Mouse (Mus musculus) lung, embryonic 14.5 days (tissue): ENCODE data around the gene Pck2. TPM values are rescaled to one million over a fixed set of nuclear protein-coding genes. Genes with fewer than 3 reads are reported as not detected.

Experiments used
- ATAC-seq: fragments of 200-750 bp; cut with Nextera tagmentation; 2 replicates; pipeline ENCODE4 v1.8.0; 2017; ENCODE audit warnings: mild to moderate bottlenecking, moderate TSS enrichment, moderate library complexity; ENCODE audit not compliant: insufficient read depth
- DNase-seq: peaks from one replicate; pipeline ENCODE4 v3.0.0-alpha.2; 2015
- H3K27ac ChIP-seq: fragments of 300-500 bp; sonication (generic); 2 replicates; pipeline ENCODE4 v1.5.1; 2014; ENCODE audit warnings: low read depth, mild to moderate bottlenecking, moderate library complexity
- H3K27me3 ChIP-seq: fragments of 300-500 bp; sonication (generic); 2 replicates; pipeline ENCODE4 v1.6.1; 2014; ENCODE audit warnings: low read length, control low read depth; ENCODE audit not compliant: insufficient read depth
- H3K36me3 ChIP-seq: fragments of 300-500 bp; sonication (generic); 2 replicates; pipeline ENCODE4 v1.6.1; 2014; ENCODE audit warnings: control low read depth; ENCODE audit not compliant: insufficient read depth
- H3K4me1 ChIP-seq: fragments of 300-500 bp; sonication (generic); 2 replicates; pipeline ENCODE4 v1.6.1; 2014; ENCODE audit warnings: antibody characterized with exemption, control low read depth; ENCODE audit not compliant: insufficient read depth
- H3K4me2 ChIP-seq: fragments of 300-500 bp; sonication (generic); 2 replicates; pipeline ENCODE4 v1.6.1; 2014; ENCODE audit warnings: mild to moderate bottlenecking
- H3K4me3 ChIP-seq: fragments of 300-500 bp; sonication (generic); 2 replicates; pipeline ENCODE4 v1.5.1; 2014; ENCODE audit warnings: low read depth, low read length
- H3K9ac ChIP-seq: fragments of 300-500 bp; sonication (generic); 2 replicates; pipeline ENCODE4 v1.6.1; 2014
- H3K9me3 ChIP-seq: fragments of 300-500 bp; sonication (generic); 2 replicates; pipeline ENCODE4 v1.6.1; 2016; ENCODE audit warnings: low read depth, low read length, control low read depth
- CTCF ChIP-seq: IDR thresholded peaks from 2 replicates; pipeline ENCODE4 v1.5.1; 2016; ENCODE audit warnings: antibody characterized with exemption, low read depth
- WGBS: fragments of 180-500 bp; shearing (Covaris S2); extraction: QIAGEN DNeasy Blood & Tissue Kit; methylation state at CpG from one replicate; pipeline ENCODE4 v1.1.7; 2014; 5-methylcytosine and 5-hydroxymethylcytosine counted together
- polyA plus RNA-seq: library from polyadenylated mRNA; unstranded; fragments of >200 nt; fragmentation: Nextera tagmentation; extraction: Ambion mirVana; gene quantifications from 2 replicates; pipeline ENCODE4 v1.2.1, GENCODE M21; 2014

Pck2 gene
- polyA plus RNA-seq, 1 experiment from 2014 or later = 55.4 TPM

DNA sequence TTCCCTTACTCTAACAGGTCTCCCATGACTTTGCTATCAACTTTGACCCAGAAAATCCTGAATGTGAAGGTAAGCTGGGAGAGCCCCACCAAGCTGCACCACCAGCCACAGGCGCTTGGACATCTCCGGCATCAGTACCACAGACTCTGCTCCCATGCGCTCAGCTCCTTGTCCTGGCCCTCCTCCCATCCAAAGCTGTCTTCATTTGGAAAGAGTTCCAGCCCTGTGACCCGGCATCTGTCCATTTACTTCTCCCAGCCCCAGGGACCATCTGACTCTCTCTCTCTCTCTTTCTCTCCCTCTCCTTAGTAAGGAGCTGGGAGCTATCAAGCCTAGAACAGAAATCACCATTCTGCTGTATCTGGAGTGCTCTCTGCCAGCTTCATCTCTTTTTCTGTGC, 24.2 kb upstream of the Pck2 start:
- TF ChIP-seq CTCF = no peak
- H3K4me3 ChIP-seq = no peak overlapping the region
- H3K27ac ChIP-seq = no peak overlapping the region
- no peak overlapping the region for H3K9ac ChIP-seq
- H3K4me1 ChIP-seq = no peaks in the 10 kb centered on the region
- no peaks in the 10 kb centered on the region for H3K36me3 ChIP-seq
- H3K9me3 ChIP-seq = no peaks in the 10 kb centered on the region
- 90% methylated on average over 4 of the region's 4 CpGs for WGBS
- no peak for ATAC-seq
- no peak for DNase-seq
- H3K27me3 ChIP-seq = peaks cover 12% of the 10 kb centered on the region
- H3K4me2 ChIP-seq = no peak overlapping the region

DNA sequence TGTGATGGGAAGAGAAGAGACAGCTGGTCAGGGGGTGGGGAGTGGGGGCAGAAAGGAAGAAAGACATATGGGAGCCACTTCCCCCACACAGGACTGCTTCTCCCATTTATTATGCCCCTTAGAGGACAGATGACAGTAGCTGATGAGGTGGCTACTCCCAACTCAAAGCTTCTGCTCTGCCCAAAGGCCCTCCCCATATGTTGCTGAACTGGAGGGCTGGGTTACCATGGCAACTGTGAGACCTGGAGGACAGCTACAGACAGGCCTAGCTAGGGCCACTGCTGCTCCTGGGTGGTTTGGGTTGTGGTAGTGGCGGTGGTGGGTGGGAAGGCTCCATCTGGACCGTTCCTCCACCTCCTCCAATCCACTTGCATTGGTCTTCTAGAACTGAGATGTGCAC, 21.2 kb upstream of the Pck2 start:
- no peak overlapping the region for H3K4me2 ChIP-seq
- no peak overlapping the region for H3K4me3 ChIP-seq
- no peaks in the 10 kb centered on the region for H3K36me3 ChIP-seq
- no peak overlapping the region for H3K9ac ChIP-seq
- TF ChIP-seq CTCF = no peak
- H3K27ac ChIP-seq = no peak overlapping the region
- ATAC-seq = peak; percentile 64
- H3K27me3 ChIP-seq = peaks cover 28% of the 10 kb centered on the region
- peak; percentile 54 for DNase-seq
- no peaks in the 10 kb centered on the region for H3K4me1 ChIP-seq
- H3K9me3 ChIP-seq = no peaks in the 10 kb centered on the region
- WGBS = 39% methylated on average over 2 of the region's 2 CpGs

DNA sequence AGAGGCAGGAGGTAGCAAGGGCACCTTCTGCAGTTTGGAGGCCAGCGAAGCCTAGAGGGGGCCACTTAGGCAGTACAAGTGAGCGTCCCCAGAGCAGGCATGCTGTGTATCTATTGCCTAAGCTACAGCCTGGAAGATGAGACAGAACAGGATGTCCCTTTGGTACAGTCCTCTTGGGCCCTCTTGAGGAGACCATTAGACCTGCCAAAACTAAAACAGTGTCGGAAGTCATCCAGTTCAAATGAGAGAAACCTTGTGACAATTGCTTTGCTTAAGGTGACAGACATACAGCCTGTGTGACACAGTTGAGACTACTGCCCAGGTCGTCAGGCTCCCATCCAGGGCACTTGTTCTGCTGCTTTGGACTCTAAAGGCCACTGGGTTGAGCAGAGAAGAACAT, 20.5 kb upstream of the Pck2 start:
- no peak overlapping the region for H3K27ac ChIP-seq
- peaks cover 28% of the 10 kb centered on the region for H3K27me3 ChIP-seq
- DNase-seq (no peak), ATAC-seq (no peak)
- TF ChIP-seq CTCF = no peak
- no peak overlapping the region for H3K4me3 ChIP-seq
- 66% methylated on average over 4 of the region's 4 CpGs for WGBS
- H3K4me2 ChIP-seq = no peak overlapping the region
- no peaks in the 10 kb centered on the region for H3K4me1 ChIP-seq
- no peak overlapping the region for H3K9ac ChIP-seq
- H3K9me3 ChIP-seq = no peaks in the 10 kb centered on the region
- H3K36me3 ChIP-seq = no peaks in the 10 kb centered on the region

DNA sequence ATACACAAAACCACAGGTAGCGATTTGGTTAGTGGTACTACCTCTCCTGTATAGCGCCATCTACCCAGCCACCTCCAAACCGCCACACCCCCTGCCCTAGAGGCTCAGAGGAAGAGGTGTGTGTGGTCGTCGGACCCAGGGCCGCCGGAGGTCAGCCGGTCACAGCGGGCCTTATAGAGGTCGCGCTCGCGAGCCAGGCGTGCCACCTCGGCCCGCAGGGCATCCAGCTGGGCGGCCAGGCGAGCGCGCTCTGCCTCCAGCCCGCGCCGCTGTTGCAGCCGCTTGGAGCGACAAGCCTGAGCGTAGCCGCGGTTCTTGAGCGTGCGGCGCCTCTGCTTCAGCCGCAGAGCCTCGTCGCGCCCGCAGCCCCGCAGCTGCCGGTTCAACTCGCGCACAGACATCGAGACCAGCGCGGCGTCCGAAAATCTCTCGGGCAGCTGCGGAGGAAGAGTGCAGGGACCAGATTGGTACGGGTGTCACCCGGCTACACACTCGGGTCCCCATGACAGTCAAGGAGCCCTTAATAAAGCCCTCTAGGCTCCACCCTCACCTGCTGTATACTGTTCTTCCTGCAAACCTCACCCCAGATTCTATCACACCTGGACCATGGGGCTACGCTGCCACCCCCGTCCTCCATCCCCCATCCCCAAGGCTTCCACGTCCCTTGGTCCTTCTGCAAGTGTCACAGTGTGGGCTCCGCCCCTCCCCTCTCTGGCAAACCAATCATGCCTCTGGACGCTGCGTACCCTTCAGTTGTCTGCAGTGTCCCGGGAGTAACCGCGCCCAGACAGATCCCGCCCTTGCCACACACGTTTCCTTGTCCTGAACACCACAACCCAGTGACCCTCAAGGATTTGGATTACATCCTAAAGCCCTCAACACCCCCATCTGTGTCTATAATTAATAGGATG, 19.4 kb upstream of the Pck2 start:
- Histone ChIP-seq H3K9ac (peak overlapping the region; percentile 38), H3K9me3 (no peaks in the 10 kb centered on the region), H3K36me3 (no peaks in the 10 kb centered on the region), H3K27ac (no peak overlapping the region), H3K27me3 (peaks cover 28% of the 10 kb centered on the region), H3K4me1 (no peaks in the 10 kb centered on the region), H3K4me3 (peak overlapping the region; percentile 45), H3K4me2 (peak overlapping the region; percentile 92)
- under 1% methylated on average over 61 of the region's 61 CpGs for WGBS
- peak; percentile 62 for DNase-seq
- ATAC-seq = peak; percentile 61; the same call in 1 of the 2 replicates
- TF ChIP-seq CTCF = 0 out of 2 replicates have a peak, but pooled peaks have one; percentile 24

DNA sequence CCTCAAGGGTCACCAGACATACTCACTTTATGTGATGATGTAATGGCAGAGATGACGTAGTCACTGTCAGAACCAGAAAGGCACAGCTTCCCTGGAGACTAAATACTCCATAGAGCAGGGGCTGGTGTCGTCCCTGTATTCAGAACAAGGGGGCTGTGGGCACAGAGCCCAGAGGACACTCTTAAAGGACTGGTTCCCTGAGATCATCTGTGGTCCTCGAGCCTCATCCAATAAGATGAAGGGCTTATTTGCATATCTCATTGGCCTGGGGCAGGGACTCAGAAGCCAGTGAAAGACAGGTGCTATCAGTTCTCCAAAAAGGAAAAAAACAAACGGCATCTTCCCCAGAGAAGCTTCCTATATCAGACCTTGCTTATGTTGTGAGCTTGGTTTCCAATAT, 16.0 kb upstream of the Pck2 start:
- Histone ChIP-seq H3K4me3 (no peak overlapping the region), H3K36me3 (no peaks in the 10 kb centered on the region), H3K4me2 (no peak overlapping the region), H3K9ac (no peak overlapping the region), H3K27ac (no peak overlapping the region), H3K9me3 (no peaks in the 10 kb centered on the region), H3K4me1 (no peaks in the 10 kb centered on the region), H3K27me3 (peaks cover 28% of the 10 kb centered on the region)
- no peak for DNase-seq
- 41% methylated on average over 4 of the region's 4 CpGs for WGBS
- TF ChIP-seq CTCF = no peak
- ATAC-seq = no peak

DNA sequence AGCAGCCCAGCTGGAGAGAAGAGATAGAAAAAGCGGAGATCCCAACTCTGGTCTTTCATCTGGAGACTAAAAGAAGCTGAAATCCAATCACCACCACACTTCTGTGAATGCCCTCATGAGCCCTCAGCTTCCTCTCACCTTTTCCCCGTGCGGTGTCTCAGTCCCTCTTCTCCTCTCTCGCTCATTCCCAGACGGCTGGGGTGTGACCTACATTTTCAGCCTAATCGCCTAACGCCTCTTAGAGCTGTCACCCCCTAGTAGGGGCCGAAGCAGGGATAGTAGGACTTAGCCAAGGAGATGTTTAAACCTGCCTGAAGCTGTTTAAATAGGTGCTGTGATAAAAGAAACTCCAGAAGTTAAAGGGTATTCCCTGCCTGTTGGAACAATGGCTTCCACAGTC, 15.3 kb upstream of the Pck2 start, which contains the start of gene Nrl:
Gene Nrl (minus strand): TSS at position 197 of the 400 bp plus-strand sequence.
- Histone ChIP-seq H3K27me3 (peaks cover 24% of the 10 kb centered on the region), H3K4me1 (no peaks in the 10 kb centered on the region), H3K9me3 (no peaks in the 10 kb centered on the region), H3K4me3 (no peak within 1 kb of the TSS), H3K4me2 (no peak within 1 kb of the TSS), H3K36me3 (no peaks in the 10 kb centered on the region), H3K9ac (no peak within 1 kb of the TSS), H3K27ac (no peak within 1 kb of the TSS)
- ATAC-seq = no peak
- TF ChIP-seq CTCF = no peak
- no peak for DNase-seq
- WGBS = 7% methylated on average over 8 of the region's 8 CpGs

DNA sequence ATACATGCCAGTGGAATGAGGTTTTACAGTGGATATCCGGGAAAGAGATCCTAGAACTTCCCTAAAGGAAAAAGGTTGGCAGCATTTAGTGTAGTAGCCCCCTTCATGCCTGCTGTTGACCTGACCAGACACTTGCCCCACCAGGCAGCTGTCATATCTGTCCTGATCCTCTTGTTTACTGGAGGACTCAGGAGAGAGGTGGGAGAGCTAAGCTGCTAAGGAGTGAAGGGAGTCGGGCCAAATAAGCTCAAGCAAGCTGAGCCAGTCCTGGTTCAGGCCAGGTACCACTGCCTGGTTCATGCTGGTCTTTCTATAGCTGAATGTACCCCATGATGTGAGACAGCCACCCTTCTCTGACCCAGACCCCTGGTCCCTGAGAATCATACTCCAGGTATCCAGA, 13.4 kb upstream of the Pck2 start:
- Histone ChIP-seq H3K27me3 (peaks cover 7% of the 10 kb centered on the region), H3K9me3 (no peaks in the 10 kb centered on the region), H3K9ac (no peak overlapping the region), H3K4me3 (no peak overlapping the region), H3K27ac (no peak overlapping the region), H3K4me2 (no peak overlapping the region), H3K36me3 (no peaks in the 10 kb centered on the region), H3K4me1 (no peaks in the 10 kb centered on the region)
- no peak for DNase-seq
- 66% methylated on average over 2 of the region's 2 CpGs for WGBS
- no peak for TF ChIP-seq CTCF
- no peak for ATAC-seq
